Mouse (Mus musculus) forebrain, embryonic 11.5 days (tissue): Measurements from ENCODE around the gene Dhx38. TPM values are rescaled to one million over a fixed set of nuclear protein-coding genes. Genes with fewer than 3 reads are reported as not detected.

Source experiments
- ATAC-seq: fragments of 200-750 bp; cut with Nextera tagmentation; replicated peaks from 2 replicates; pipeline ENCODE4 v1.8.0; 2017; ENCODE audit warnings: moderate TSS enrichment; ENCODE audit not compliant: low FRiP score
- DNase-seq: peaks from one replicate; pipeline ENCODE4 v3.0.0-alpha.2; 2017; ENCODE audit warnings: low spot score
- H3K27ac ChIP-seq: fragments of 300-500 bp; sonication (generic); 2 replicates; pipeline ENCODE4 v1.5.1; 2014; ENCODE audit warnings: low read depth, low read length
- H3K27me3 ChIP-seq: fragments of 300-500 bp; sonication (generic); 2 replicates; pipeline ENCODE4 v1.6.1; 2014; ENCODE audit warnings: mild to moderate bottlenecking, low read length, mixed read lengths; ENCODE audit not compliant: control insufficient read depth, insufficient read depth
- H3K36me3 ChIP-seq: fragments of 300-500 bp; sonication (generic); 2 replicates; pipeline ENCODE4 v1.6.1; 2014; ENCODE audit warnings: mild to moderate bottlenecking, low read length, moderate library complexity, mixed read lengths; ENCODE audit not compliant: control insufficient read depth, insufficient read depth
- H3K4me1 ChIP-seq: fragments of 300-500 bp; sonication (generic); replicated peaks from 2 replicates; pipeline ENCODE4 v1.6.1; 2014; ENCODE audit warnings: low read length, mixed read lengths; ENCODE audit not compliant: control insufficient read depth, insufficient read depth
- H3K4me2 ChIP-seq: fragments of 300-500 bp; sonication (generic); 2 replicates; pipeline ENCODE4 v1.6.1; 2014; ENCODE audit warnings: low read depth, mild to moderate bottlenecking, low read length, moderate library complexity, mixed read lengths; ENCODE audit not compliant: severe bottlenecking
- H3K4me3 ChIP-seq: fragments of 300-500 bp; sonication (generic); 2 replicates; pipeline ENCODE4 v1.5.1; 2014; ENCODE audit warnings: low read depth, low read length
- H3K9ac ChIP-seq: fragments of 300-500 bp; sonication (generic); 2 replicates; pipeline ENCODE4 v1.6.1; 2014; ENCODE audit warnings: low read length
- H3K9me3 ChIP-seq: fragments of 300-500 bp; sonication (generic); 2 replicates; pipeline ENCODE4 v1.6.1; 2016; ENCODE audit warnings: low read length, mixed read lengths; ENCODE audit not compliant: control insufficient read depth
- WGBS: fragments of 180-500 bp; shearing (Covaris S2); extraction: QIAGEN DNeasy Blood & Tissue Kit; methylation state at CpG from one replicate; pipeline ENCODE4 v1.1.7; 2014; 5-methylcytosine and 5-hydroxymethylcytosine counted together
- polyA plus RNA-seq: library from polyadenylated mRNA; unstranded; fragments of >200 nt; fragmentation: Nextera tagmentation; extraction: Ambion mirVana; gene quantifications from 2 replicates; pipeline ENCODE4 v1.2.1, GENCODE M21; 2014

Dhx38 gene
- polyA plus RNA-seq, 1 experiment from 2014 or later, result 30.6 TPM

- ATAC-seq, result no peak
- Histone ChIP-seq H3K4me2 (no peak overlapping the region), H3K4me1 (no peaks in the 10 kb centered on the region), H3K4me3 (no peak overlapping the region), H3K36me3 (no peaks in the 10 kb centered on the region), H3K27me3 (no peaks in the 10 kb centered on the region), H3K27ac (no peak overlapping the region), H3K9ac (no peak overlapping the region), H3K9me3 (no peaks in the 10 kb centered on the region)
- peak; percentile 70 for DNase-seq
- WGBS, result 86% methylated on average over 19 of the region's 19 CpGs
Measured at GRCm38 (mm10) chr8:109535140-109535990, 30.3 kb downstream of the Dhx38 start.

- Histone ChIP-seq H3K4me3 (no peak overlapping the region), H3K4me2 (no peak overlapping the region), H3K9ac (no peak overlapping the region), H3K9me3 (no peaks in the 10 kb centered on the region), H3K27ac (no peak overlapping the region), H3K36me3 (no peaks in the 10 kb centered on the region), H3K27me3 (no peaks in the 10 kb centered on the region), H3K4me1 (no peaks in the 10 kb centered on the region)
- DNase-seq, result no peak
- 80% methylated on average over 2 of the region's 2 CpGs for WGBS
- no peak for ATAC-seq
Measured at GRCm38 (mm10) chr8:109524008-109524407, 41.7 kb downstream of the Dhx38 start.

DNA sequence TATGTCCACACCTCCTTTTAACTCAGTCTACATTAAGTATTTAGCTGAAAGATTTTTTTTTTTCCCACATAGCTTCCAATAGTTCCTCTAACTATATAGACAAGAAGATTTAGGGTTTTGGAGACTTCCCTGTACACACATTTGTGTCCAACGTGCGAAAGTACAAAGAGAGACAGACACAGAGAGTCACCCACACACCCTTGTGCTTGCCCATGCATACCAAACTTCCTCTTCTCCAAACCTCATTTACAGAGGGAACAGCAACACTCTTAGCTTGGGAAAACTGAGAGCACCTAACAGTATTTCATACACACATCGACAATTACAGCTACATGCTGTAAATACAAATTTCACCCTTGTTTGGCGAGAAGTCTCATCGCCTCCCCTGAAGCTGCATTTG is 60.1 kb downstream of the Dhx38 start:
- 92% methylated on average over 5 of the region's 5 CpGs for WGBS
- no peaks in the 10 kb centered on the region for H3K4me1 ChIP-seq
- DNase-seq (no peak), ATAC-seq (no peak)
- no peaks in the 10 kb centered on the region for H3K9me3 ChIP-seq
- H3K27me3 ChIP-seq, result no peaks in the 10 kb centered on the region
- H3K36me3 ChIP-seq, result no peaks in the 10 kb centered on the region
- no peak overlapping the region for H3K9ac ChIP-seq
- H3K27ac ChIP-seq, result no peak overlapping the region
- H3K4me3 ChIP-seq, result no peak overlapping the region
- H3K4me2 ChIP-seq, result no peak overlapping the region

GRCm38 (mm10) chr8:109503566-109503965 is 62.1 kb downstream of the Dhx38 start:
- WGBS, result 74% methylated on average over 1 of the region's 1 CpGs
- H3K4me2 ChIP-seq, result no peak overlapping the region
- no peaks in the 10 kb centered on the region for H3K36me3 ChIP-seq
- DNase-seq (no peak), ATAC-seq (no peak)
- no peaks in the 10 kb centered on the region for H3K27me3 ChIP-seq
- H3K27ac ChIP-seq, result no peak overlapping the region
- no peaks in the 10 kb centered on the region for H3K9me3 ChIP-seq
- no peak overlapping the region for H3K4me3 ChIP-seq
- no peaks in the 10 kb centered on the region for H3K4me1 ChIP-seq
- no peak overlapping the region for H3K9ac ChIP-seq

DNA sequence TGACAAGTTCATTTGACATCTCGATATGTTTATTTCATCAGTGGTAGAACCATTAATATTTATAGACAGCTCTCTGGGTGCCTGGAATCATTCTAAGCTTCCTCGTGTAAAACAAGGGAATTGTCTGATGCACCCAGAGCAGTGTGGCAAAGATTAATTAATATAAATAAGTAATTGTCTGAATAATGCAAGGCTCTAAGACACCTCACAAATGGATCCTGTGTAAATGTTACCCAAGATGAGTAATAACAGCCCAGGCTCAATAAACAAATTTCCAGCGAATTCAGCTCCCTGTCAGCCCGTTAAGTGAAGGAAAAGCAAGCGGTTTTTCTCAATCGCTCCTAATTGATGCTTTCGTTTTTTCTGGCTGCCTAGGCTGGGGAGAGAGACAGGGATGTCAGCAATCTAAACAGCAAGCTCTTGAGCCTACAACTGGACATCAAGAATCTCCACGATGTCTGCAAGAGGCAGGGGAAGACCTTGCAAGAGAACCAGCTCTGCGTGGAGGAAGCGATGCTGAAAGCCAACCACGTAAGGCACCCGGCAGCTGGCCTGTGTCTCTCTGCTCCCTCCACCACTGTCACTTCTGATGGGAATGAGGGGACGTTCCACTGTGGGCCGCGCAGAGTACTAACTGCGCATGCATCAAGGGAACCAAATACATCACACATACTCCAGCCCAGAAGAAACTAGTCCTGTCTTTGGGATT is 66.5 kb downstream of the Dhx38 start:
- Histone ChIP-seq H3K9ac (no peak overlapping the region), H3K9me3 (no peaks in the 10 kb centered on the region), H3K4me2 (no peak overlapping the region), H3K4me3 (no peak overlapping the region), H3K27me3 (no peaks in the 10 kb centered on the region), H3K4me1 (no peaks in the 10 kb centered on the region), H3K36me3 (no peaks in the 10 kb centered on the region), H3K27ac (no peak overlapping the region)
- ATAC-seq (no peak), DNase-seq (no peak)
- 91% methylated on average over 16 of the region's 16 CpGs for WGBS

Other genes starting within 250 kb of the Dhx38 start
- gene Pmfbp1, start 71.8 kb downstream of the Dhx38 start, polyA plus RNA-seq, result 0.19 and 0.25 TPM in 2 replicates
- gene Txnl4b, start within 50 bp of the Dhx38 start, polyA plus RNA-seq, result 27.0 and 28.5 TPM in 2 replicates
- gene Hp, start 13.3 kb upstream of the Dhx38 start, polyA plus RNA-seq, result 0.27 and 0.45 TPM in 2 replicates
- 43.2 and 43.5 TPM in 2 replicates for gene Dhodh, start 42.8 kb upstream of the Dhx38 start, polyA plus RNA-seq
- 0.05 and 0.19 TPM in 2 replicates for gene Pkd1l3, start 48.7 kb upstream of the Dhx38 start, polyA plus RNA-seq
- gene Ist1, start 127.4 kb upstream of the Dhx38 start, polyA plus RNA-seq, result 172 and 186 TPM in 2 replicates
- gene Zfp821, start 139.7 kb upstream of the Dhx38 start, polyA plus RNA-seq, result 50.2 and 56.1 TPM in 2 replicates
- gene Atxn1l, start 171.9 kb upstream of the Dhx38 start, polyA plus RNA-seq, result 8.3 and 8.6 TPM in 2 replicates
- 47.0 and 47.1 TPM in 2 replicates for gene Ap1g1, start 212.7 kb upstream of the Dhx38 start, polyA plus RNA-seq